Mouse (Mus musculus) embryo, embryonic 11.5 days (tissue): Measurements from ENCODE around the gene Nol4l.

ENCODE experiments used
- DNase-seq: peaks from one replicate; pipeline ENCODE4 v3.0.0-alpha.2; 2012; ENCODE audit warnings: low read depth, low spot score

Nol4l gene

DNA sequence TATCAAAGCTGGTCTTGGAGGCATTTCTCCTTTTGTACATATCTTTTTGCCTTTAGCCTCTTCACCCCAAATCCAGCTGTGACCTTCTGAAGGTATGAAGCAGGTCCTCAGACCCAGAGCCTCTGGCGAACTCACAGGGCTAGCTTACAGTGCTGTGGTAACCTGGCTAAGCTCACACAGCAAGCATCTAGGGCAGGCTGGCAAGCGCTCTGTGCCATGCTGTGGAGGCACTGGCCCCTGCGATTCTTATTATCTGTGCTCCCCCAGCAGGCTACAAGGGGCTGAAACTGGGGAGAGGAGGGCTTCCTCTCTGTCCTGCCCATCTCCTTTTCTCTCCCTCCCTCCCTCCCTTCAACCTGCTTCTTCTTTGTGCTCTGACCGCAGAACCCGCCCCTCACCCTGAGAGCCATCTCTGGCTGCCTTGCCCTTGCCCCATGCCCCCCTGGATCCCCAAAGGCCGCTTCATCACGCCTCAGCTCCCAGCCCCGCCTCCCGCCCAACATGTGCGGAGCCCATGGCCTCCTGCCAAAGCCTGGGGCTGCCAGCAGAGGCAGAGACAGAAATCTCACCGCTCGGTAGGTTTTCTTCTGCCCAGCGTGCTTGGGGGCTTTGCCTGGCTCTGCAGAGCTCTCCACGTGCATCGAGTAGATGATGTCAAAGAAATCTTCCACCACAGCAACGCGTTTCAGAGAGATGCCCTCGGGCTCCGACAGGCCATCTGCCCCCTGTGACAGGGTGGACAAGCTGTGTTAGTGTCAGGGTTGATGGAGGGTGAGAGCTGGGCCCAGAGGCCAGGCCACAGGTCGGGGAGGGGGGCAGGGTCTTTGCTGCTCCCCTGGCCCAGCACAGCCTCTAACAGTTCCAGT lies 46.4 kb downstream of the Nol4l start:
- no peak for DNase-seq

DNA sequence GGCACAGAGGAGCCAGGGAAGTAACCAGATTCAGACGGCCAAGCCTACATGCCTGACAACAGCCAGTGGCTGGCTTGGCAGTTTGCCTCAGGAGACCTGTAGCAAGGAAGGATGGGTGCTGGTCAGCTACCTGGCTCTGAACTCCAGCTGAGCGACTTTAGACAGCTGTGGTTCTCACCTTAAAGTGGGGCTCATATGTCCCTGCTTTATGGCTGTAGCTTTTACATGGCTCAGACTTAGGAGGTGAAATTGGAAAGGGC lies 48.0 kb downstream of the Nol4l start:
- no peak for DNase-seq

DNA sequence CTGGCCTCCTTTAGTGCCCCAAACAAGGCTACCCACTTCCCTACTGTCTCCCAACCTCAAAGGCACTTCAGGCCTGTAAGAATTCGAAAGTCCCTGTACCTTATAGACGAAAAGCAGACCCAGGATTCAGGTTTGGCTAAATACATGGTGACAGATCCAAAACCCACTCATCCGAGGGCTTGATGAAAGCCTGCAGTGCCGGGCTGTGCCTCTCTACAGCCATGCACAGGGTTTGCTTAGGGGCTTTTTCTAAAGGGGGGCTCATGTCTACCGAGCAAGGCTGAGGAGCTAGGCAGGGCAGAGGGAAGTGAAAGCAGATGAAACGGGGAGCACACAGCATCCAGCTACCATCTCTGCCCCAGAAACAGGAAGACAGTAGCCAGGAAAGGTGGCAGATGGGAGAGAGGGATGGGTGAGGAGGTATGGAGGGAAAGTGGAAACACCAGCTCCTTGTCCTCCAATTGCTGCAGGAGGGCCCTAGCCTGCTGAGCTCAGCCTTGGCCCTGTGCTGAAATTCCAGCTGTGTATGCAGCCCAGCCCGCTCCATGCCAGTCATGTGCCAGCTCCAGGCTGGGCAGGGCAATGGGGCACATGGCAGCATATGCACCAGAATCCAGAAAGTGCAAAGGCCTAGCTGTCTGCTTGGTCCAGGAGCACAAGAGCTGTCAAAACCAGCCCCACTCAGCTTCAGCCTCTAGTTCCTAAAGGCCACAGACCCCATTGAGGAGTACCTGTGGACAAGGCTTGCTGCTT lies 48.5 kb downstream of the Nol4l start:
- DNase-seq: no peak

DNA sequence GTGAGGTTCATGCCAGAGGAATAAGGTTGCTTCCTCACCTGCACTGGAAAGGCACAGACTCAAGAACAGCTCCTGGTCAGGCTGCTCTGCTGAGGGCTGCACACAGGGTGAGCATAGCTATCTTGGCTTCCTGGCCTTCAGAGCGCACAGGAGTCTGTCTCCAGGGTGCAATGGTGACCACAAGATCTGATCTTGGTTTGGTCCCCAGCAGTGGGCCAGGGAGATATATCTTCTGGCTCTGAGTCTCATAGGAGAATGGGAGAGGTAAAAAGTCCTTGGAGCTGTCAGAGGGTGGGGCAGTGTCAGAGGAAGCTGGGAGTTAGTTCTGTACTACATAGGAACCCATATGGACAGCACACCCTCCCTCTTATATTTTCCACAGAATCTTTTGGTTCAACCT lies 50.3 kb downstream of the Nol4l start:
- no peak for DNase-seq

DNA sequence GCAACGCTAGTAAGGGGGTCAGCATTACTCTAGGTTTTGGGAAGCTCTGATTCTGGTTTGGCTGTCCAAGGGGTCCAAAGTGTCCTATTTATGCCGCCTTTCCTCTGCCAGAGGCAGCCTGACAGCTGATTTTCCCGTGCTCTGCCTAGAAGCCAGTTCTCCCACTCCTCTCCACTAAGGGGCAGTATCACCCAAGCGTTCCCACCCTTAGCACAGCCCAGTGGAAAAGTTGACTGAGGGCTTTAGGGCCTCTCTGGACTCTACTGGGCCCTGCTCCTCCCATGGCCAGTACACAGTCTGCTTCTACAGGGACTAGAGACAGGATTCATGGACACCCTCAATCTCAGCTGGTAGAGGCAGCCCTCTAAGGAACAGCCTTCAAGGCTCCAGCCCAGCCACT lies 51.2 kb downstream of the Nol4l start:
- DNase-seq: no peak

DNA sequence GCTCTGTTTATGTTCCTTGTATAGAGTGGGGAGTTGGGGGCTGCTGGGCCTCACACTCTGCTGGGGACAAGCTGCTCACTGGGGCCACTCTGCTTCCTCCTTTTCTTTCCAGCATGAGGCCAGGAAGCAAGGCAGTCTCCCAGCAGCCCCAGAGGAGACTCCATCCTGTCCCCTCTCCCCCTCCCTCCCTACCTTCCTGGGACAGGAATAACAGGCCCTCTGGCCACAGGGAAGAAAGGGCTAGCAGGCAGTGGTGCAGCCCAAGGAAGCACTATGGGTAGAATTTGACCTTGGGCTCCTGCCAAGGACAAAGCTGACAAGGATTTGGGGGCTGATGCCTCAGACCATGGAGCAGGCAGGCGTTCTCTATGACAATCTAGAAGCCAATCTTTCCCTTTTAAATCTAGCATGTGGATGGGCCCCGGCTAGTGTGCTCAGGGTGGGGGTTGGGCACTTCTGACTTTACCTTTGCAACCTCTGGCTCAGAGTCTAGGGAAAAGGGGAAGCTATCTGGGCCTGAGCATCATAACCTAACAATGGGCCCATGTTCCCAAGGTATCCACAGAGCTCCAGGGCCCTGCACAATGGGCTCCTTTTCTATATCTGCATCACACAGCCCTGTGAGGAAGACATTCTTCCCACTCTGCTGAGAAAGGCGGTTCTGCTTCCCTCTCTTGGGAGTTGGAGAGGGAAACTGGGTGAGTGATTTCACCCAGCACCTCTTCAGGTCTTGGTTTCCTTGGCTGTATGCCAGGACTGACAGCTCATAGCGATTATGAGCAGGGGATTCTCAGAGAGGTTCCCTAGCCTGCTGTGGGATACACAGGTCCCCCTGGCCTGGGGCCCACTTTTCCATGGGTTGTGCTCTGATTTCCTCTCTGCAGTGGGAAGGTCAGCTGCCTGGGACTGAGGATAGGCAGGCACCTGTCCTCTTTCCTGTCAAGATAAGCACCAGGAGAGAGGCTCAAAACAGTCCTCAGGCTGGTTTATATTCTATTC lies 54.4 kb downstream of the Nol4l start:
- no peak for DNase-seq

DNA sequence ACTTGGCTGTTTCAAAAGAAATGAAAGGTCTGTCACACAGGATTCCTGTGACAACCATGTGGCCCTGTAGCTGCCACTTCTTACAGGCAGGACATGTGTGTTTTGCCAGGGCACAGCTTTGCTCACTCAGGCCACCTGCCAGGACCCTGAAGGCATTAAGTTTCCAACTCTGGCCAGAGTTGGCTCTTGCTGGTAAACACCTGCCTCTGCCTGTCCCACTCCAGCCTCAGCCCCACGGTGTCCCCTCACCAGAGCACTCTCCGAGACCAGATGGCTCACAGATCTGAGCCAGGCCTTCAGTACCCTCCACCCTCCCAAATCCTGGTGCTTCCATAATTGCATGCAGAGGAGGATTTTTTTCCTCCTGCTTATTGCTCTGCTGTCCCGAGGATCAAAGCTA lies 58.8 kb downstream of the Nol4l start:
- no peak for DNase-seq

DNA sequence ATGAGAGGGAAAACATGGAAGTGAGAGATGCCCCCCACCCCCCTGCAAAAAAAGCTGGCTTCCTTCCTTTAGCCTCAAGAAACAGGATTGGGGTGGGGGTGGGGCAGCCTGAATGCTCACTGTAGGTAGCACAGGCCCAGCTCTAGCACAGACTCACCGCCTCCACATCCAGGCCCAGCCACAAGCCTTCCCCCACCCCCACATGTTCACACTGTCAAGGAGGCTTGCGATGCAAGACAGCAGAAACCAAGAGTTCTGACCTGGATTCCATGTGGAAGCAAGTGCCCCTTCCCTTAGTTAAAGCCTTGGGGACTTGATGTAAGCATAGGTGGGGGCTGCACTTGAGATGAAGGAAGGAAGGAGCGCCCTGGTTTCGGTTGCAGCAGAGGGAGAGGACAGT lies 60.0 kb downstream of the Nol4l start:
- DNase-seq: no peak

DNA sequence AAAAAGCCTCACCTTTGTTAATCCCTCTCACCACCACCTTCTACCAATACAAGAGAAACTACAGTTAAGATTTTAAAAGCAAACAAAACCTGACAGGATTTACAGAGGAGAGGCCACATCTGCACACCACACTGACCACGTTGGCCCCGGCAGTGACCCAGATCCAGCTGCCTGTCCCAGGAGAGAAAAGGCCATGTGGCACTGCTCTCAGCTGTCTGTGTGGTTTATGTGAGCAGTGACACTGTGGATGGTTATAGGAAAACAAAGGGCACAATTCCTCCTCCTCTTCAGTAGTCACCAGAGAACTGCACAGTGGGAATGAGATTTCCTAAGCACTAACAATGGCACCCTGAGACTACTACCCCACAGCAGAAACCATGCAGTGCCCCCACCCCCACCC lies 60.5 kb downstream of the Nol4l start:
- DNase-seq: no peak

DNA sequence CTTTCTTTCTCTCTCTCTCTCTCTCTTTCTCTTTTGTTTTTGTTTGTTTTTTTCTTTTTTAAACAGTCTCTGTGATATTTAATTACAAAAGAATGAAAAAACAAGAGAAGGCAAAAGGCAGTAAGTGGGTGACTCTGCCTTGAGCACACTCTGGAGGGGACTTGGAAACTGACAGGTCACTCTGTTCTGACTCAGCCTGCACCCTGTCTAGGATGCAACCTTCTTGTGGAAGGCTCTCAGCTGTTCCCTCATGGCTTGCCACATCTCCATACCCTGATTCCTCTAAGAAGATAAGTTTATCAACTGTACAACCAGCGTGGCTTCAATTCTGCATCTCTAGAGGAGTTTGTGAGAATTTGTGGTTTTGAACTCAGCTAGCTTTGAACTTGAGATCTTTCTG lies 62.4 kb downstream of the Nol4l start:
- DNase-seq: no peak

DNA sequence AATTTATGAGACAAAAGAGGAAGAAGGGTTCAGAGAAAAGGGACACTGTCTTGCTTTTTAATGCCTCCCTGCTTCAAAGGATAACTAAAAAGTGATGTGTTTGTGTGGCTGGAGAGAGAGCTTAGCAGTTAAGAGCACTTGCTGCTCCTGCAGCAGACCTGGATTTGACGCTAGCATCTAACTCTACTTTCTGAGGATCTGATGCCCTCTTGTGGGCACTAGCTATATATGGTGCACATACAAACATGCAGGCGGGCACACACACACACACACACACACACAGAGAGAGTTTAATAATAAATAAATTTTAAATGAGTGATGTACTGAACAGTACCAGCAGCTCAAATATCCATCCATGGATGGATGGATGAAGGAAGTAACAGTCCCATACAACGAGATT lies 66.5 kb downstream of the Nol4l start:
- DNase-seq: no peak

DNA sequence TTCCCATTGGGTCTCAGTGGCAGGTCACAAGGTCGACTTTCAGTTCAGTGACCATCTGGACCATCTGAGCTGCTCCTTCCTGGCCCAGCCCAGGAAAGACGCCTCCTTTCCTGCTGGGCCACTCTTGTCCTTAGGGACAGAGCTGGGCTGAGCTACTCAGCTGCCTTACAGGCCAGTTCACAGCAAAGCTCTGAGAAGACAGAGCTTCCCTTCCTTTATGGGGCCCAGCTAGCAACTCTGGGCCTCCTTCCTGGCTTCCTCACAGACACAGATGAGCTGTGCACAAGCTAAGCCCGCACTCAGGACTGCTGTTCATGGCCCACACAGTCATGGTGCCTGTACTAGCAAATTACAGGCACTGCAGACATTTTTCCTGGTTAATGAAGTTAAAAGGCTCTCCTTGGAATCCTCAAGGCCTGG lies 71.7 kb downstream of the Nol4l start:
- no peak for DNase-seq

DNA sequence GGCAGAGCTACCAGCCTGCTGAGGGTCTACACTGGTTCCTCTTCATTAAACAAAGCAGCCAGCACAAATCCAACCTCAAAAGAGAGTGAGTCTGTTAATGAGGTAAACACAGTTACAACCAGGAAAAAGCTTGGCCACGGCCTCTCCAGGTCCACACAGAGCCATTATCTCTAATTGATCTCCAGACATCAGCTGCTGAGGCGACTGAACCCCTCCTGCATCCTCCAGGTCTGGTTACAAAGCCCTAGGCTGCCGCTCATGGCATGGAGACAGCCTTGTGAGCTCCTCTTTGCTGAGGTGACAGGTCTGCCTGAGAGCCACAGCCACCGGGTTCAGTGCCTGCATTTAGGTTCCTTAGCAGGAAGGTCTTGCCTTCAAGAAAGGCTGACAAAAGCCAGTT lies 72.3 kb downstream of the Nol4l start:
- no peak for DNase-seq

DNA sequence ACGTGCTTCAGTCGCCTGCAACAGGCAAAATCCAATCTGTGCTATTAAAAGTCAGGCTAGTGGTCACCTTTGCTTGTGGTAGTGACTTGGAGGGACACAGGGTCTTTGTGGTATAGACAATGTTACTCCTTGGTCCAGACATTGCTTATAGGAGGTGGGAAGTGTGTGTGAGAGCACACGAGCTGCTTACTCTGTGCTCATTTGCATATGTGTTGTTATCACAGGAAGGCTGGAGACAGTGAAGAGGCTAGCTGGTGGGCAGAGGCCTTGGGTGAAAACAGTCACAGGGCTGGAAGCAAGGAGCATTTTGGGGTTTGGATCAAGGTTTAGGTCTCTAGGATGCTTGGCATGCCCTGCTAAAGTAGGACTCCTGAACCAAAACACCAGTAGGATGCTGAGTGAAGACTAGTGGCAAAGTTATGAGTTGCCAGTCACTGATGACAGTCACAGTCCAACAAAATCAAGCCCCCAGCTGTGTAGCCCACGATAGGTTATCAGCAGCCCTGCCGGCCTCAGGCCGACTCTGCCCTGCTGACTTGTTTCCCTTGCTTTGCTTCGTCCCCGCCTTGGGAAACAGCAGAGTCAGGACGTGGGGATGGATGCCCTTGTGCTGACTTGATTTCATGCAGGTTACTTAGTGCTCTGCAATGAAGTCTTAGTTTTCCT lies 74.8 kb downstream of the Nol4l start:
- DNase-seq: no peak

DNA sequence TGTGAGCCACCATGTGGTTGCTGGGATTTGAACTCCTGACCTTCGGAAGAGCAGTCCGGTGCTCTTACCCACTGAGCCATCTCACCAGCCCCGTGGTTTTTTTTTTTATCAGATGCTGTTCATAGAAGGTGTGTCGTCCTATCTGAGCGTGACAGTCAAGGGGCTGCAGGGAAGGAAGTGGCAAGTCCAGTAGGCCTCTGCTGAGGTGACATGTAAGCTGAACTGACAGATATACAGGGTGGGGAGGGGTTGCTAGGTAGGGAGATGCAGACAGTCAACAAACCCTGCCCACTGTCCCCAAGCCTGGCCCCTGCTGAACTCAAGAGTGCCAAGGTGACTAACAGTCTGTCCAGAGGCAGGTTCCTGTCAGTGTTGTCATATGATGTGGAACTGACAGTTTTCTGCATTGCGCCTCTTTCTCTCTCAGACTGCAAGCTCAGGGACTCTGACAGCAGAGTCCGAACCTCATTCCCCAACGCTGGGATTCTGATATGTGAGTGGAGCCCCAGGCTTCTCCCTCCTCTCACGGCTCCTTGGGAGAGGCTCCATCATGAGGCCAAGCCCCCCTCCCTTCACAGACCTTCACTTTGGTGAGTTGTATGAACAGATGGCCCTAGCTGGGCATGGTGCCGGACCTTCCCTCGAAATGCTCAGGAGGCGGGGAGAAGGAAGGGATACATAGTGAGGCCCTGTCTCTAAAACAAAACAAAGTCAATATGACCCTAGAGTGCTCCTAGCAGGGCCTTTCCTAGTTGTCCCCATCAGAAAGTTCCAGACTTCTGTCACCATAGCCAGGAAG lies 75.6 kb downstream of the Nol4l start:
- DNase-seq: no peak

DNA sequence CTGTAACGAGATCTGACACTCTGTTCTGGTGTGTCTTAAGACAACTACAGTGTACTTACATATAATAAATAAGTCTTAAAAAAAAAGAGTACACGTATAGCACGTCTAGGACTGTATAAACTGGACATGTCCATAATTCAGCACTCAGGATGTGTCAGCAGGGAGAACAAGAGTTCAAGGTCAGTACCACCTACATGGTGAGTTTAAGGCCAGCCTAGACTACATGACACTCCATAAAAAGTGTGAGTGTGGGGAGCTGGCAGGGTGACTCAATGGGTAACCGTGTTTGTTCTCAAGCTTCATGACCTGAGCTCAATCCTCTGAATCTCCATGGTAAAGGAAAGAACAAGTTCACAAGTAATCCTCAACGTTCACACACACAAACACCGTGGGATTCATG lies 81.3 kb downstream of the Nol4l start:
- no peak for DNase-seq

DNA sequence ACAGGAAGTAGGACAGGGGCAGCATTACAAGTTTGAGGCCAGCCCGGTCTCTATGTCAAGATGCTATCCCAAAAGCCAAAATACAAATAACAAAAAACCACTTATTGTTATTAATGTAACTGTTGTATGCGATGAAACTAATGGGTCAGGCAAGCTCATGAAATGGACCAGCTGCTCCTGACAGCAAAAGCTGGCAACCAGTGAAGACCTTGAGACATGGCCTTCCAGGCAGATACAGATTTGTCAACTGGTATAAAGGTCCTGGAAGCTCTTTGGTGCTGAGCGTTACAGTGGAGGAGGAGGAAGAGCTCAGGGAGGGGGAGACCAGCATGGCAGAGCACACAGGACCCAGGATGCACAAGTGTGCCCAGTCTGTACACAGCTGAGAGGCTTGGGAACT lies 82.1 kb downstream of the Nol4l start:
- no peak for DNase-seq

DNA sequence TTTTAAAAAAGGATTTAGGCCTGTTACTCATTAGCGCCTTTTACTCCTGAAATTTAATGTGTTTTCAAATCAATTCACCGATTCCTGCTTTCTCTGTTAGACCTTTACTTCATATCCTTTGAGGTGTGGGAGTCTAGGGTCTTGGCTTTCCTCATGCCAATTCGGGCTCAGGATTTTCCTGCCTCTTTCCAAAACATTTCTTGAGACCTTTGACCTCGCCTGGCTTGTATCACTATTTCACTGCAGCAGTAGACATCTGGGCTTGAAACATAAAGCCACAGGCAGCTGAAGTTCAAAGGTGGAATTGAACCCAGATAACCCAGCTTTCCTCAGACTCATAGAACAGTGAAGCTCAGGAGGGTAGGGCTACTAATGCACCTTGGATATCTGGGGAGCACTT lies 83.3 kb downstream of the Nol4l start:
- DNase-seq: no peak

DNA sequence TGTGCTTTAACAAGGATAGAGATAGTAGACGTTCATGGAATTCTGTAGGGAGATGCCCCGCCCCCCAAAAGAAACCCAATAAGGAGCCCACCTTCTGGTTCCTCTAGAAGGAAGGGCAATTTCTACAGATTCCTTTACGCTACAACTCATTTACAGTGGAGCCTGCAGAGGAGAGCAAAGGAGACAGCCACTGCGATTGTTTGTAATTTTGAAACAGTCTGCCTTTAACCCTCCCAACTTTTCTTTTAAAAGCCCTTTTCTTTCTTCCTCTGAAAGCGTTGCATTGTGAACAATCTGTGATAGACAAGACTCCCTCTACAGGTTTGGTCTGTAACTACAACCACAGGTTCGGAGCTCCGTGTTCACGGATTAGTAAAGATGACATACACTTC lies 83.8 kb downstream of the Nol4l start:
- DNase-seq: no peak

DNA sequence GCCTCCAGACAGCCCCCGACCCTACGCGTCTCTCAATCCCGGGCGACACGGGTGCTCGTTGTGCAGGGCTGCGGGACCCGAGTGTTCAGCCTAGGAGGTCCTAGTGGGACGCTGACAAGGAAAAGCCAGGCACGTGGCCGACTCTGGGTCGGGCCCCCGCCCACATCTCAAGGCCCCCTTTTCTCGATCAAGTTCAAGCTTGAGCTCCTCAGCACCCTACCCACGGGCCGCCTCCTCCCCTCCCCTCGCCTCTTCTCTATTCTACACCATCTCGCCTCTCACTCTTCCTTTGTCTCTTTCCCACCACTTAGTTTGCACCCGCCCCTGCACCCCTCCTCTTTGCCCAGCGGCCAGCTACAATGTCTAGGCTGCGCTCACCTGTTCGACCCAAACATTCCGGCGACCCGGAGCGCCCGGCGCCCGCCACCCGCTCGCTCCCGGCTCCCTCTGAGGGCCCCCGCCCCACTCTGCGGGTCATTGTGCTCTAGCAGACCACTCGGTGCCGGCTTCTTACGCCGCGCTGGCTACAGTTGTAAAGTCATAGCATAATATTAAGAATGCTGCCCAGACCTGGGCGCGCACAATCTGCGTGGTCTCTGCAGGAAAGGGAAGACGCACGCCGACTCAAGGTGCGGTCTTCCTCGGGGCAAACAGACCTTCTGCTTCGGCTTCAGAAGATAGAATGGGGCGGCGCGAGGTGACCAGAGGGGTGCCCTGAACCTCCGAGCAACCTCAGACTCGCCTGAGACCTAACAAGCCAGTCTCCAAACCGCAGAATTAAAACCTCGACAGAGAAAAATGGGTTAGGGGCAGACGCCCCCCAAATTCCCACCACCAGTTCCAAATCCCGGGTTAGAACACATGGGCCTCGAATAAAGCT lies 84.4 kb downstream of the Nol4l start:
- no peak for DNase-seq
